Mouse (Mus musculus): ENCODE results near the gene Pkhd1. TPM values are rescaled to one million over a fixed set of nuclear protein-coding genes. Genes with fewer than 3 reads are reported as not detected.

The Pkhd1 gene
- polyA plus RNA-seq, 1 experiment from 2014 or later: 58.4 TPM

DNA sequence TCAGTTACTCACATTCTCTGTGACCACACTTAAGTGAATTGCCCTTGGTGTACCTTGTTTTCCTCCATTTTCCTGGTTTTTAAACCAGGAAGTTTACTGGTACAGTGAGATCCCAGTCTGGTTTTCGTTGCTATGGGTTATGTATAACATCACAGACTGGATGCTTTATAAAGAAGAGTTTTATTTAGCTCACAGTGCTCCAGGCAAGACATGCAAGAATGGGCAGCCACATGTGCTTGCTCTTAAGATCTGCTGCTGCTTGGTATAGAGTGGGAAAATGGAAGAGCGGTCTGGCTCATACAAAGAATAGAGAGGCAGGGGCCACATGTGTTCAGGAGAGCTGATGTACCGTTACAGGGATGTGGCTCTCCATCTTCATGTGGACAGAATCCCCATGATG is 481.7 kb downstream of the Pkhd1 start:
- in situ Hi-C loops (cut with MboI; ENCODE audit: low pct_unique_long_range_greater_than_20kb): no loop called here
- ChIA-PET CTCF (interaction anchor here (0.8 kb wide), 1 partner anchor 13 kb away, joined by 3 read pairs; no protein-coding TSS in a partner anchor), POLR2A (no interaction called here)
- no peaks in the 10 kb centered on the region for H3K27me3 ChIP-seq
- DNase-seq (ENCODE audit: low read depth, low spot score) (no peak), ATAC-seq (no peak)
- no peak for TF ChIP-seq CTCF (IDR thresholded peaks at IDR 0.05)

- no peak for TF ChIP-seq CTCF (IDR thresholded peaks at IDR 0.05)
- DNase-seq (ENCODE audit: low read depth, low spot score) (no peak), ATAC-seq (no peak)
- in situ Hi-C loops (cut with MboI; ENCODE audit: low pct_unique_long_range_greater_than_20kb): no loop called here
- CTCF ChIA-PET: no interaction called here
- POLR2A ChIA-PET: no interaction called here
- H3K27me3 ChIP-seq: no peaks in the 10 kb centered on the region
These were observed 482.7 kb downstream of the Pkhd1 start for GRCm38 (mm10) chr1:20135065-20135618.

GRCm38 (mm10) chr1:20133636-20134035 is 484.2 kb downstream of the Pkhd1 start:
- in situ Hi-C loops (cut with MboI; ENCODE audit: low pct_unique_long_range_greater_than_20kb): no loop called here
- ChIA-PET CTCF (no interaction called here), POLR2A (interaction anchor here (0.5 kb wide), 1 partner anchor 13 kb away, joined by 3 read pairs; no protein-coding TSS in a partner anchor)
- ATAC-seq (no peak), DNase-seq (ENCODE audit: low read depth, low spot score) (no peak)
- no peak for TF ChIP-seq CTCF (IDR thresholded peaks at IDR 0.05)
- no peaks in the 10 kb centered on the region for H3K27me3 ChIP-seq

DNA sequence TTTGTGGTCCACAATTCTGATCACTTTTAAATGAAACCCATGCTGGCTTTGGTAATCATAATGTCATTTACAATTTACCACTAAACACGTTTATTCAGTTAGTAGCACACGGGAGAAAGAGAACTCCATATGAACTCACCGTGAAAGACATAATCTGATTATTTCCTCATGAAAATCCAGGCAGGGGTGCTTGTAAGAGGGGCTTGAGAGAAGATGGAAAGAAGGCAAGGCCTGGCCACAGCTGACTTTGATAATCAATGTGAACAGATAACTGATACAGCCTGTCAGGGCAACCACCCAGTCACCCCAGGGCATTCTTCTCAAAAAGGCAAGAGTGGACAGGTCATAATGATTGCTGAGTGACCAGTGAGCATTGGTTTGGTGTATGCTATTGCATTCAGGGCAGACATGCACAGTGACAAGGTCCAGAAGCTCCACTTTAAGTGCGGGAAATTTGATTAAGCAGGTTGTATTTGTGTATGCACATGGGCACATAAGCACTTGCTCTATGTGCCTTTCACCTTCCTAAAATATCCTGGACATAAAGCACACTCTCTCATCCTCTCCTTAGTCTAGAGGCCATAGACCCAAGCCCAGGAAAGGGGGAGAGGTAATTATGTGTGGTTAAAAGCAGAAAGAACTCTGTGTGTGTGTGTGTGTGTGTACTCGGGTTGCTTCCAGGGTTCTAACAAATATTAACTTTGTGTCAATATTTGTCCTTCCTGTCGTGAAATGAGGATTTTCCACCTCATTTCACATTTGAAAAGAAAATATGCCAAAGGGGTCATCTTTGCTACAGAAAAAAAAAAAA is 485.9 kb downstream of the Pkhd1 start:
- in situ Hi-C loops (cut with MboI; ENCODE audit: low pct_unique_long_range_greater_than_20kb): no loop called here
- TF ChIP-seq CTCF (IDR thresholded peaks at IDR 0.05): no peak
- no peak for ATAC-seq
- no peaks in the 10 kb centered on the region for H3K27me3 ChIP-seq
- ChIA-PET CTCF (no interaction called here), POLR2A (no interaction called here)
- no peak for DNase-seq (ENCODE audit: low read depth, low spot score)

GRCm38 (mm10) chr1:20117331-20117730 is 500.5 kb downstream of the Pkhd1 start:
- ChIA-PET POLR2A (no interaction called here), CTCF (no interaction called here)
- in situ Hi-C loops (cut with MboI; ENCODE audit: low pct_unique_long_range_greater_than_20kb): no loop called here
- ATAC-seq: no peak
- DNase-seq (ENCODE audit: low read depth, low spot score): no peak
- TF ChIP-seq CTCF (IDR thresholded peaks at IDR 0.05): no peak
- no peaks in the 10 kb centered on the region for H3K27me3 ChIP-seq

DNA sequence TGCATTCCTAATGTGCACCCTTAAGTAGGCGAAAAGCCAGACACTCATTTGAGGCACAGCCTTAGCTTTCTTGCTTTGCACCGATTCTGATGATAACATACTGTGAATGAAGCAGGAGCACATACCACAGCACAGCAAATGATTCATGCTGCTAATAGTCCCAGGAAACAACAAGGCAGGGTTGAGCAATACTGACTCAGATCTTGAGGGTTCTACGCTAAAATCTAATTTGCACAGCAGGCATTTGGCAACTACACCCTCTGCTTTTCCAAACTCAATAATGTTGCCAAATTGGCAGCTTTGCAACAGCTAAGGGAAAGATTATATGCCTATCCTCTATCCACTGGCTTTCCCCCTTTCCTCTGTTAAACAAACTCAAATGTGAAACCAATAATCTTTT is 548.1 kb downstream of the Pkhd1 start:
- ATAC-seq (peak; percentile 100), DNase-seq (ENCODE audit: low read depth, low spot score) (peak; percentile 77)
- CTCF ChIA-PET: no interaction called here
- TF ChIP-seq CTCF (IDR thresholded peaks at IDR 0.05): no peak
- in situ Hi-C loops (cut with MboI; ENCODE audit: low pct_unique_long_range_greater_than_20kb): no loop called here
- no peaks in the 10 kb centered on the region for H3K27me3 ChIP-seq
- POLR2A ChIA-PET: no interaction called here

GRCm38 (mm10) chr1:20058245-20058644 is 559.6 kb downstream of the Pkhd1 start:
- no peak for TF ChIP-seq CTCF (IDR thresholded peaks at IDR 0.05)
- no peaks in the 10 kb centered on the region for H3K27me3 ChIP-seq
- ChIA-PET CTCF (no interaction called here), POLR2A (no interaction called here)
- in situ Hi-C loops (cut with MboI; ENCODE audit: low pct_unique_long_range_greater_than_20kb): no loop called here
- DNase-seq (ENCODE audit: low read depth, low spot score) (no peak), ATAC-seq (no peak)

DNA sequence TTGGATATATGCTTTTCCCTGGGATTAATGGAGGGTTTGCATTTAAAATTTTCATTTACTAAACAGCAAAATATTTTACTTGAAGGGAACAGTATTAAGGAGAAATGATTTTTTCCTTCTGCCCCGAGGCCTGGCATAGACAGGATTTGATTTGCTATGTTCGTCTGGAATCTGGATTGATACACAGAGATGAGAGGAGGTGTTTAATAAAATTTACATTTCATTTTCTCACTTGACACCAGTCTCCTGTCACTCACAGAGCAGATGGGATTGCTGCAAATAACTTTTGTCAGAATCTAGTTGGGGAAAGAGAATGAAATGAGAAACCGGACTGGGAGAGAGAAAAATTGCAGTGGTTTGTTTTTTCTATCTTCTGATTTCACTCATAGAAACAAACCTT is 578.5 kb downstream of the Pkhd1 start:
- in situ Hi-C loops (cut with MboI; ENCODE audit: low pct_unique_long_range_greater_than_20kb): no loop called here
- POLR2A ChIA-PET: no interaction called here
- no peak for TF ChIP-seq CTCF (IDR thresholded peaks at IDR 0.05)
- H3K27me3 ChIP-seq: peaks cover 4% of the 10 kb centered on the region
- CTCF ChIA-PET: no interaction called here
- ATAC-seq: no peak
- DNase-seq (ENCODE audit: low read depth, low spot score): no peak

- DNase-seq (ENCODE audit: low read depth, low spot score): no peak
- in situ Hi-C loops (cut with MboI; ENCODE audit: low pct_unique_long_range_greater_than_20kb): no loop called here
- CTCF ChIA-PET: no interaction called here
These were observed 582.6 kb downstream of the Pkhd1 start for GRCm38 (mm10) chr1:20035277-20035676.

DNA sequence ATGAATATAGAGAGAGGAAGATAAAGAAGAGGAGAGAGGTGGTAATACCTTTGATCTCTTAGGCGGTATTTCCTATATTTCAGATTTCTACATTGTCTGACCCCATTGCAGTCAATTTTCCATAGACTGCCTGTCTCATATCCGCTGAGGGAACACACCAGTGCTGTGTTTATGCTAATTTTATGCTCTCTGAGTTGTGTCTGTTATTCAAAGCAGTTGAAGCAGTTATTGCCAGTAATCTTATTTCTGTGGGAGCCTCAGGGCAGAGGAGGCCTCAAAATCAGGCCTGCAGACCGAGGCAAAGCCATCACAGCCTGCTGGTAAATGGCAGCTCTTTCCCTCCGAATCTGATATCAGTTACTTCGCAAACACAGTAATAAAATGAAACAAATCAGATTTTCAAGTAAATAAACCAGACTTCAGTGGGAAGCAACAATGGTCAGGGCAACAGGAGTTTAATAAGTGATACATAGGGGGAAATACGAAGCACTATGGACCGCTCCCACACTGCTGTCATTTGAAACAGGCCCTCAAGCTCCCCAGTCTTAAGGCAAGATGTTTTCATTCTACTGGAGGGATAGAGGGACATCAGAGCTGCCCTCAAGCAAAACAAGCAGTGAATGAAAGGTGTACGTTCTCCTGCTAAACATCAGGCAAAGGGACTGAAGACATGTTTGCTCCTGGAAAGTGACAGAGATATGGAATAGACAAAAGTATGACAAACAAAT is 599.5 kb downstream of the Pkhd1 start:
- no peak for TF ChIP-seq CTCF (IDR thresholded peaks at IDR 0.05)
- in situ Hi-C loops (cut with MboI; ENCODE audit: low pct_unique_long_range_greater_than_20kb): no loop called here
- ATAC-seq: no peak
- CTCF ChIA-PET: no interaction called here
- DNase-seq (ENCODE audit: low read depth, low spot score): no peak
- H3K27me3 ChIP-seq: peaks cover 19% of the 10 kb centered on the region
- POLR2A ChIA-PET: no interaction called here

More at GRCm38 (mm10) chr1:20035277-20035676, 582.6 kb downstream of the Pkhd1 start:
- no peak for ATAC-seq
- no peak for TF ChIP-seq CTCF (IDR thresholded peaks at IDR 0.05)
- POLR2A ChIA-PET: no interaction called here
- peaks cover 4% of the 10 kb centered on the region for H3K27me3 ChIP-seq

DNA sequence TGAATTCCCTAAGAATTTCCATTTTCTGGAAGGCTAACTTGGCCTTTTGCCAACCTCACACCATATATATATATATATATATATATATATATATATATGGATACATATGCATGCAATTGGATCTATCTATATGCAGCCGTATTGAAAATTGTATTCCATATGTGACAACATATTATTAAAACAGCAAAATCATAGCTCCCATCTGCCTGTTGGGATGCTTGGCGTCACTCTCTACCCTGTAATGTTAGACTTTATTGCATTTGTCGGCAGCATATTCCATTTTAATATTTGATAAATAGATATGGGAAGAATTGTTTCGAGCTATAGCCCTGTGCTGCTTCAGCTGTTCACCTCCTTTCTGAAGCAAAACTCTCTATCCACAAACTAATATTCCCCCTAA is 600.2 kb downstream of the Pkhd1 start:
- peaks cover 23% of the 10 kb centered on the region for H3K27me3 ChIP-seq
- ChIA-PET POLR2A (no interaction called here), CTCF (no interaction called here)
- no peak for ATAC-seq
- in situ Hi-C loops (cut with MboI; ENCODE audit: low pct_unique_long_range_greater_than_20kb): no loop called here
- no peak for TF ChIP-seq CTCF (IDR thresholded peaks at IDR 0.05)
- DNase-seq (ENCODE audit: low read depth, low spot score): no peak

Other genes with a start within 250 kb of the Pkhd1 start
- gene Il17a, start 112.8 kb upstream of the Pkhd1 start, polyA plus RNA-seq (2021): not detected
- not detected for gene Il17f, start 172.6 kb upstream of the Pkhd1 start, polyA plus RNA-seq (2021)
- 57.3 TPM for gene Mcm3, start 202.2 kb upstream of the Pkhd1 start, polyA plus RNA-seq (2021)

Data from Patski (cell line).